ENCODE assay signal across 8 mouse cellular contexts in genomic region chr11:111042175-111042574, GRCm38 (mm10). TPM values are rescaled to one million over a fixed set of nuclear protein-coding genes. Genes with fewer than 3 reads are reported as not detected.
A peak's percentile ranks its signal among the peaks of the same experiment; 100 is the strongest.
DNase-seq lines count a peak whose midpoint lies in the region; ATAC-seq and TF ChIP-seq lines count a peak whose summit lies in the region.

No protein-coding gene starts in this region.

- H3K4me3 ChIP-seq in heart, adult 2 months: no peak overlapping the region
- no peak overlapping the region for H3K4me3 ChIP-seq in neural tube, embryonic 15.5 days (replicated peaks)
- H3K4me3 ChIP-seq in lung, postnatal 0 days (ENCODE audit: low read depth, low read length): no peak overlapping the region

- H3K4me2 ChIP-seq in neural tube, embryonic 15.5 days: no peak overlapping the region
- H3K4me2 ChIP-seq in lung, postnatal 0 days (replicated peaks; ENCODE audit: low read depth, low read length): no peak overlapping the region

- no peaks in the 10 kb centered on the region for H3K79me2 ChIP-seq in heart, adult 2 months (replicated peaks; ENCODE audit: control insufficient read depth, insufficient read depth, low read length)

- no peak for TF ChIP-seq EP300 in heart, adult 2 months (IDR thresholded peaks at IDR 0.05; ENCODE audit: insufficient read depth, low read depth, low read length)
- TF ChIP-seq EP300 in lung, postnatal 0 days (IDR thresholded peaks at IDR 0.05): no peak

- no peak overlapping the region for H3K27ac ChIP-seq in heart, adult 2 months
- H3K27ac ChIP-seq in neural tube, embryonic 15.5 days (replicated peaks): no peak overlapping the region
- H3K27ac ChIP-seq in lung, postnatal 0 days (ENCODE audit: low read length): no peak overlapping the region

- no peaks in the 10 kb centered on the region for H3K27me3 ChIP-seq in heart, adult 2 months (ENCODE audit: control insufficient read depth, insufficient read depth, low read length)
- H3K27me3 ChIP-seq in neural tube, embryonic 15.5 days (replicated peaks): no peaks in the 10 kb centered on the region
- no peaks in the 10 kb centered on the region for H3K27me3 ChIP-seq in lung, postnatal 0 days (replicated peaks; ENCODE audit: insufficient read depth, low read length)

- intact Hi-C loops in heart, adult 2 months (cut with DNase I): loop anchor here (1.0 to 2.0 kb wide), 2 partner anchors 469 to 505 kb away; no protein-coding TSS in a partner anchor

- no peak overlapping the region for H3K9ac ChIP-seq in heart, adult 2 months (ENCODE audit: low read depth, low read length)
- H3K9ac ChIP-seq in neural tube, embryonic 15.5 days (replicated peaks): no peak overlapping the region
- H3K9ac ChIP-seq in lung, postnatal 0 days (replicated peaks; ENCODE audit: low read depth): no peak overlapping the region

- no peaks in the 10 kb centered on the region for H3K36me3 ChIP-seq in heart, adult 2 months (ENCODE audit: control insufficient read depth, insufficient read depth, low read length)
- H3K36me3 ChIP-seq in neural tube, embryonic 15.5 days: no peaks in the 10 kb centered on the region
- H3K36me3 ChIP-seq in lung, postnatal 0 days (ENCODE audit: insufficient read depth, low read length): no peaks in the 10 kb centered on the region

- no peak for DNase-seq in heart, adult 2 months
- DNase-seq in heart, adult 11 months: no peak
- peak; percentile 19 for DNase-seq in neural tube, embryonic 10.5 days (ENCODE audit: extremely low spot score, low spot score)
- DNase-seq in adrenal gland, postnatal 25 days: peak; percentile 30
- DNase-seq in lung, postnatal 0 days (ENCODE audit: low spot score): peak; percentile 61
- DNase-seq in ovary, postnatal 10 days (ENCODE audit: low spot score): no peak
- no peak for DNase-seq in T-cell, adult 2 months (ENCODE audit: low spot score)

- WGBS in heart, adult 2 months: 41% methylated on average over 5 of the region's 5 CpGs
- WGBS in neural tube, embryonic 15.5 days: 50% methylated on average over 5 of the region's 5 CpGs
- WGBS in lung, postnatal 0 days: 43% methylated on average over 5 of the region's 5 CpGs

- no peak for TF ChIP-seq POLR2A in heart, adult 2 months (IDR thresholded peaks at IDR 0.05; ENCODE audit: insufficient read depth, low read depth, low read length)

- no peaks in the 10 kb centered on the region for H3K9me3 ChIP-seq in neural tube, embryonic 15.5 days (replicated peaks)
- no peaks in the 10 kb centered on the region for H3K9me3 ChIP-seq in lung, postnatal 0 days (ENCODE audit: low read length)

- H3K4me1 ChIP-seq in heart, adult 2 months (ENCODE audit: control insufficient read depth, insufficient read depth, low read length): no peaks in the 10 kb centered on the region
- H3K4me1 ChIP-seq in neural tube, embryonic 15.5 days: no peaks in the 10 kb centered on the region
- no peaks in the 10 kb centered on the region for H3K4me1 ChIP-seq in lung, postnatal 0 days (ENCODE audit: insufficient read depth, low read depth, low read length)

- no peak for ATAC-seq in neural tube, embryonic 15.5 days (ENCODE audit: low FRiP score)
- ATAC-seq in lung, postnatal 0 days: no peak

- TF ChIP-seq CTCF in heart, adult 2 months (IDR thresholded peaks at IDR 0.05): peak; percentile 88
- peak; percentile 75 for TF ChIP-seq CTCF in lung, postnatal 0 days (IDR thresholded peaks at IDR 0.05)

RNA-seq across cellular contexts. Expression of gene Kcnj2, which starts 23.8 kb away (rescaled TPM):
- 10 to 100 TPM; 25.0 to 48.7 TPM for total RNA-seq in heart, adult 2 months (2021)
- 10.1 and 25.8 TPM in 2 replicates for polyA plus RNA-seq in heart, adult 2 months (2012; rRNA removed)
- polyA plus RNA-seq in neural tube, embryonic 15.5 days (2015; fragmentation: Nextera tagmentation; extraction: Ambion mirVana): 1.00 and 1.3 TPM in 2 replicates
- 7.0 and 8.5 TPM in 2 replicates for total RNA-seq in adrenal gland, postnatal 25 days (2021)
- 2.2 and 2.4 TPM in 2 replicates for polyA plus RNA-seq in lung, postnatal 0 days (2015; fragmentation: Nextera tagmentation; extraction: Ambion mirVana)

Comparison
In these comparisons a context has a peak if more than half of its experiments do, and no peak if none do; other contexts are left out.
1. DNase-seq: peak in neural tube, embryonic 10.5 days (single experiment), adrenal gland, postnatal 25 days (single experiment) and lung, postnatal 0 days (single experiment); none in heart, adult 2 months (0 of 2), heart, adult 11 months (single experiment), ovary, postnatal 10 days (single experiment) and T-cell, adult 2 months (single experiment).